Mouse (Mus musculus): ENCODE measurements around the gene Trpc6. TPM values are rescaled to one million over a fixed set of nuclear protein-coding genes. Genes with fewer than 3 reads are reported as not detected.

Trpc6 gene
- total and polyA plus RNA-seq, 3 experiments, result 0.06 to 0.58 TPM; not detected in 1

DNA sequence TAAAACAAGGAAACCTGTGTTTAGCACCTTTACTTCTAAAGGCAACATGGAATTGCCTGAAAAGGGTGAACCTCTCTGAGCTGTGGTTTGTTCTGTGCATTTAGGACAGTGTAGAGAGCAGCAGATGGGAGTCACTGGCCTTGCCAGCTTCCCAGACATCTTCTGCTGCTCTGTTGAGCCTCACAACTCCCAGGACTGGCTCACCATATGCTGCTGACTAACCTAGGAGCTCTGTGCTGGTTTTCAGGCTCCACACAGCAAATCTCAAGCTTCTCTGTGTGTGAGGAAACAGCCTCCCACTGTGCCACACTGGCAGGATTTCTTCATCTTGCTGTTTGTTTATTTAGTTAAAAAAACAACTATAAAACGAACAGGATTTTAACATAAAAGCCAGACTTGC, 53.1 kb downstream of the Trpc6 start:
- DNase-seq (ENCODE audit: low read depth, low spot score), result no peak
- no peak overlapping the region for H3K27ac ChIP-seq (ENCODE audit: control insufficient read depth, low read depth, low read length)
- no peaks in the 10 kb centered on the region for H3K79me2 ChIP-seq (ENCODE audit: control insufficient read depth, insufficient read depth, low read length, poor library complexity)
- H3K9ac ChIP-seq (ENCODE audit: control insufficient read depth, low read depth, low read length, poor library complexity, severe bottlenecking), result no peak overlapping the region
- H3K4me1 ChIP-seq (ENCODE audit: control insufficient read depth in 1 of 2, insufficient read depth in 2 of 2, low read length in 2 of 2), result no peaks in the 10 kb centered on the region
- H3K9me3 ChIP-seq (replicated peaks; ENCODE audit: insufficient read depth, low read length), result no peaks in the 10 kb centered on the region
- H3K4me3 ChIP-seq (ENCODE audit: control insufficient read depth in 1 of 2, insufficient read depth in 1 of 2, low read depth in 2 of 2, low read length in 2 of 2), result no peak overlapping the region
- no peaks in the 10 kb centered on the region for H3K27me3 ChIP-seq (ENCODE audit: control insufficient read depth in 1 of 2, insufficient read depth in 2 of 2, low read length in 2 of 2)
- H3K36me3 ChIP-seq (ENCODE audit: control insufficient read depth in 1 of 2, insufficient read depth in 2 of 2, low read length in 2 of 2), result no peaks in the 10 kb centered on the region
- TF ChIP-seq MAZ (IDR thresholded peaks at IDR 0.05; ENCODE audit: low read depth, low read length), result no peak
- TF ChIP-seq RCOR1 (IDR thresholded peaks at IDR 0.05; ENCODE audit: low read depth, low read length), result no peak
- TF ChIP-seq MYC (IDR thresholded peaks at IDR 0.05; ENCODE audit: low read depth, low read length), result no peak
- TF ChIP-seq USF1 (IDR thresholded peaks at IDR 0.05; ENCODE audit: low read depth, low read length), result no peak
- TF ChIP-seq ZMIZ1 (IDR thresholded peaks at IDR 0.05; ENCODE audit: low read depth, low read length), result no peak
- TF ChIP-seq CTCF (IDR thresholded peaks at IDR 0.05 in 2 of 3, conservative IDR thresholded peaks at IDR 0.05 in 1 of 3; ENCODE audit: control insufficient read depth in 1 of 3, insufficient read depth in 1 of 3, low read depth in 2 of 3, low read length in 3 of 3, poor library complexity in 1 of 3, severe bottlenecking in 1 of 3), result no peak
- no peak for TF ChIP-seq MAFK (IDR thresholded peaks at IDR 0.05; ENCODE audit: borderline replicate concordance, low read depth, low read length)
- no peak for TF ChIP-seq USF2 (IDR thresholded peaks at IDR 0.05; ENCODE audit: borderline replicate concordance in 1 of 2, insufficient read depth in 1 of 2, low read depth in 1 of 2, low read length in 2 of 2)
- TF ChIP-seq SIN3A (IDR thresholded peaks at IDR 0.05; ENCODE audit: low read length), result no peak
- TF ChIP-seq ZKSCAN1 (IDR thresholded peaks at IDR 0.05; ENCODE audit: low read depth, low read length), result no peak
- no peak for TF ChIP-seq POLR2AphosphoS5 (IDR thresholded peaks at IDR 0.05; ENCODE audit: borderline replicate concordance, low read depth, low read length)
- TF ChIP-seq TAL1 (IDR thresholded peaks at IDR 0.05; ENCODE audit: low read length), result no peak
- no peak for TF ChIP-seq MXI1 (IDR thresholded peaks at IDR 0.05; ENCODE audit: low read depth, low read length)
- TF ChIP-seq RAD21 (IDR thresholded peaks at IDR 0.05; ENCODE audit: low read depth, low read length), result no peak
- no peak for TF ChIP-seq E2F4 (IDR thresholded peaks at IDR 0.05; ENCODE audit: borderline replicate concordance, low read depth, low read length)
- TF ChIP-seq EP300 (IDR thresholded peaks at IDR 0.05; ENCODE audit: low read depth in 1 of 2, low read length in 2 of 2), result no peak
- no peak for TF ChIP-seq MYB (IDR thresholded peaks at IDR 0.05; ENCODE audit: low read depth, low read length)
- no peak for TF ChIP-seq CHD1 (IDR thresholded peaks at IDR 0.05; ENCODE audit: low read depth, low read length)

DNA sequence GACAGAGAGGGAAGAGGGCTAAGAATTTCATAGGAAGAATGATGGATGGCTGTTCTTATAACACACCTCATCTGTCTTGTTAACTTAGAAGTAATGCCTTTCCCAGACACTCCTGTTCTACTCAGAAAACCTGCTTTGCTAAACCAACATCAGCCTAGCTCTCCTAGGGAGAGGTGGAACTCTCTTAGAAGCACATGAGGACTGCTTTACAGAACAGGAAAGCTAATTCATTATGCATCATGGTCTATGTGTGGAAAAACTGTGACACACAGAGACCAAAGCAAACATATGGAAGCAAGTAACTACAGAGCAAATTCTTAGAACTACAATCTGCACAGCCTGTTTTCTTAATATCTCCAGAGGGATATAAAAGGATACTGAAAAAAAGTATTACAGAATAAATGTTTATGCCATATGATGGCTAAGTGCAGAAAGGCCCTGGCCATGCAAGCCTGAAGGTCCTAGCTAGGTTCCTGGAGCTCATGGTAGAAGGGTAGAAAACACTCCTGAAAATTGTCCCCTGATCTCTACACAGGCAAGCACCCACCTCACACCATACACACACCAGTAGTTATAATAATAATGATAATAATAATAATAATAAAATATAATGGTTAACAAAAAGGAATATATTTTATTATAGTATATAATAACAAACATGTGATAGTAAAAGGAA, 63.0 kb downstream of the Trpc6 start:
- no peaks in the 10 kb centered on the region for H3K27me3 ChIP-seq (ENCODE audit: control insufficient read depth in 1 of 2, insufficient read depth in 2 of 2, low read length in 2 of 2)
- no peak for TF ChIP-seq RAD21 (IDR thresholded peaks at IDR 0.05; ENCODE audit: low read depth, low read length)
- H3K4me1 ChIP-seq (ENCODE audit: control insufficient read depth in 1 of 2, insufficient read depth in 2 of 2, low read length in 2 of 2), result peaks cover 0 to 3% of the 10 kb centered on the region in 2 experiments; a peak in 2 of 4 replicates
- no peak overlapping the region for H3K4me3 ChIP-seq (ENCODE audit: control insufficient read depth in 1 of 2, insufficient read depth in 1 of 2, low read depth in 2 of 2, low read length in 2 of 2)
- H3K36me3 ChIP-seq (ENCODE audit: control insufficient read depth in 1 of 2, insufficient read depth in 2 of 2, low read length in 2 of 2), result no peaks in the 10 kb centered on the region
- H3K9me3 ChIP-seq (replicated peaks; ENCODE audit: insufficient read depth, low read length), result no peaks in the 10 kb centered on the region
- no peak overlapping the region for H3K9ac ChIP-seq (ENCODE audit: control insufficient read depth, low read depth, low read length, poor library complexity, severe bottlenecking)
- no peak for DNase-seq (ENCODE audit: low read depth, low spot score)
- H3K27ac ChIP-seq (ENCODE audit: control insufficient read depth, low read depth, low read length), result no peak overlapping the region
- H3K79me2 ChIP-seq (ENCODE audit: control insufficient read depth, insufficient read depth, low read length, poor library complexity), result no peaks in the 10 kb centered on the region
